Mouse (Mus musculus) thymus, postnatal 4 days (tissue): ENCODE data around the gene Gna11.

Source experiments
- DNase-seq: peaks from one replicate; pipeline ENCODE4 v3.0.0; 2021

Gna11 gene

DNA sequence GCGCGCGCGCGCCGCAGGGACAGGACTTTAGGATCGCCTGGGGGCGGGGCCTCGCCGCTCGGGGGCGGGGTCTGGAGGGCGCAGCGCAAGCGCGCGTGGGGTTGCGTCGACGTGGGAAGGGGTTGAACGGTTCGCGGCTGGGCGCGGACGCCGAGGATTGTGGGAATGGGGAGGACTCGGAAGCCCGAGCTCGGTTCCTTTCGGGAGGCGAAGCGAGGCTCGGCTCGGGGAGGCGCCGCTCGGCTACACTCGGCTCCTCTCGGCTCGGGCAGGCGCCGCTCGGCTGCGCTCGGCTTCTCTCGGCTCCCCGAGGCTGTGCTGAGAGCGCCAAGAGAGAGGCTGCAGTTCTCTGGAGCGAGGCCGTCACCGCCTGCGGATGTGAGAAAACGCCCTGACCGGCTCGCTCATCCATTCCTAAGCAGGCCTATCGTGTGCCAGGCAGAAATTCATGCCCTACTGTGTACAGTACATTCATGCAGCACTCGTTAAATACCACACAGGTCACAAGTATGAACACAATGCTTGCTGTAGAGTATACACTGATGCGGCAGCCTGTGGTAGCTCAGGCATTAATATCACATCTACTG is at the start of gene Gna11:
TSS of gene Gna11 (minus strand) at position 30 of the 587 bp plus-strand sequence.
- DNase-seq, result peak; percentile 100

DNA sequence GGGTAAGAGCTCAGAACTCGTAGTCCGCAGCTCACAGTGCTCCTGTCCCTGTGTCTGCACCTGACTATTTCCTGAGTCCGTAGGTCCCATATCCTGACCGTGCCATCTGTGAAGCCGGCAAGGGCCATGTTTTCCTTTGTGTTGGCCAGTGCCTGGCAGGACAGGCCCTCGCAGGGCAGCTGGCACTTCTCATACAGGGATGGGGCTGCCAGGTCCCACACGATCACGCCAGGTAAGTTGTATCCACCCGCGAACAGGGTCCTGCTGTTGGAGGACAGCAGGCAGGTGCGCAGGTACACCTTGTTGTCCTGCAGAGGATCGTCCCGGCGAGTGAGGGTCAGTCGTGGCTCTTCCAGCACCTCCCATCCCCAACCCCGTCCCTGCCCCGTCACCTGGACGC is 48.9 kb upstream of the Gna11 start:
- no peak for DNase-seq

DNA sequence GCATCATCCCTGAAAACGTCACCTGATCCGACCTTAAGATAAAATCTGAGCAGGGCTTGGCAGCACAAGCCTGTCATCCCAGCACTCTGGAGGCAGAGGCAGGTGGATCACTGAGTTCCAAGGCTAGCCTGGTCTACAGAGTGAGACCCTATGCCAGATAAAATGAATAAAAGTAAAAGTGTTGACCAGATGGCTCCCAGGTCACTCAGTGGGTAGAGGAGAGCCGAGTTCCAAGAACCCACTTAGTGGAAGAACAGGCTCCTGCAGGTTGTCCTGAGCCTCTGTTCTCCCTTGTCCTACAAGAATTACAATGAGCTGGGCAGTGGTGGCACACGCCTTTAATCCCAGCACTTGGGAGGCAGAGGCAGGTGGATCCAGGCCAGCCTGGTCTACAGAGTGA is 48.2 kb upstream of the Gna11 start:
- no peak for DNase-seq

DNA sequence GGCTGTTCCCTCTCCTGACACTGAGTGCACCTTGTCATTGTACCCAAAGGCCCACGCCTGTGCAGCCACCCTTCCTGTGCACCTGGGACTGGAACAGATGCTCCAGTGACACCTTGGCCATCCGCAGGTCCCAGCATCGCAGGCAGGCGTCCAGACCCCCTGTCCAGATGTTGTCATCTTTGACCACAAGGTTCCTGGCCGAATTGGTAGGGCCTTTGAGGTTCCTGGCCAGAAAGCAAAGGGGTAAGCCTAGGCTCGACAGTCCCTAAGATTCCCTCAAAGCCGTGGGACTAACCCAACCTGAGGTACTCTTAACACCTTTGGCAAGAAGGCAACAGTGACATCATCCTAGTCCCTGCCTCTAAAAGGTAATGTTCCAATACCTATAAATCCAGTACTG is 47.6 kb upstream of the Gna11 start:
- DNase-seq, result no peak

DNA sequence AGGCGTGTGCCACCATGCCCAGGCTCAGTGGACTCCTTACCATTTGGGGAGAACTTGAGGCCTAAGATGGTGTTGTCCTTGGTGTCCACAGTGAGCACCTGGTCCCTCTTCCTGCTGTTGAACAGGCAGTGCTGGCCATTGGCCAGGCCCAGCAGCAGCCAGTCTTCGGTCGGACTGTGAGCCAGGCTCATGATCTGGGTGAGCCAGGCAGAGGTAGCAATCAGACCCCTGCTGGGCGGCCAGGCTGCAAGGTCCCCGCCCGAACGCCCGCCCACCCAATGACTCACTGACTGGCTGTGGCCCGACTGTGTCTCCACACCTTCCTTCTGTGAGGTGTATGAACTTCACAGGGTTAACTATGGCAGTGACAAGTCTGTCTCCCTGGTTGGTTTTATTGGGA is 46.9 kb upstream of the Gna11 start:
- no peak for DNase-seq

DNA sequence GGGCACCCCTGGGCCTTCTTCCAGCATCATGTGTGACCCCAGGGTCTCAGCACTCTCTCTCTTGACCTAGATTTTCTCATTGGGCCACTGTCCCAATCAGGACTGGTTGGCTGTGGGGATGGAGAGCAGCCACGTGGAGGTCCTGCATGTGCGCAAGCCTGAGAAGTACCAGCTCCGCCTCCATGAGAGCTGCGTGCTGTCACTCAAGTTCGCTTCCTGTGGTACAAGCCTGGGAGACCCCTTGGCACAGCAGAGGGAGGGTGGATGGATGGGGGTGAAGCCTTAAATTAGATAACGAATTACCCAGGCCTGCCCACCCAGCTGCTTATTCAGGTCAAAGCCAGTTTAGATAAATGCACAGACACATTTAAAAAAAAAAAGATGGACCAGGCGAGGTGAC is 43.7 kb upstream of the Gna11 start:
- DNase-seq, result no peak

DNA sequence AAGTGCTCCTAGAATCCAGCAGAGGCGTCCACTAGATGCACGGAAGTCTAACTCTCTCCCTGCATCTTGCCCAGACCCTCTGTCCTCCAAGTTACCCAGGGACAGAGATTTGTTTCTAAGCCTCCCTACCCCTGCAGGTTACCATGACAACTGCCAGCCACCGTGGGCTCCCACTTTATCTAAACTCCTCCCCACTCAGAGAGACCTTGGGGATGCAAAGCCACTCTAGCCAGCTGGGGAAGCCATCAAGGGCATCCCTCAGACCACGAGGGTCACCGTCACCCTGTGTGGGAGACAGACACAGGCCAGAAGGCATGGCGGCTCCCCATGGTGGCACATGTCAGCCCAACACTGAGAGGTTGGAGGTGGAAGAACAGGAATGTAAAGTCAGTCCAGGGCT is 38.4 kb upstream of the Gna11 start:
- no peak for DNase-seq

DNA sequence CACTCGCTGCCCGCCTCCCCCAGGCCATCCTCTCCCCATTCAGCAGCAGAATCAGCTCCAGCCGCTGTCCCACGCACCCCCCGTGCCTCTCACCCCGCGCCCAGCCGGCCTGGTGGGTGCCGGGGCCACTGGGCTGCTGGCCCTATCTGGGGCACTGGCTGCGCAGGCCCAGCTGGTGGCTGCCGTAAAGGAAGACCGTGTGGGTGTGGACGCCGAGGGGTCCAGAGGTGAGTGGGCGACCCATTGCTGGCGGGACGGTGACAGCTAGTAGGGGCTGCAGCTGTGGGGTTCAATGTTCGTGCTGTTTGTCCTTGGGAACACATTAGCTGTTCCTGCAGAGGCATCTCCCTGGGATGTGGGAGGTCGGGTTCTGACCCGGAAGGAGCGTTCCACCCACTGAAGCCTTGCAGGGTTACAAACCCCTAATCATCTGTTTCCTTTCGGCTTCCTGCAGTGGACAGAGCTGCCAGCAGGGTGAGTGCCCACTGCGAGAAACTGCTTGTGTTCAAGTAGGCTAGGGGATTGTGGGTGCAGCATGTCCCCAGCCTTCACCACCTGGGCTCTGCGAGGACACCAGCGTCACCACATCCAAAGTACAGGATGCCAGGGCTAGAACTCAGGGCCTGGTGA is 35.6 kb upstream of the Gna11 start:
- DNase-seq, result peak; percentile 41

DNA sequence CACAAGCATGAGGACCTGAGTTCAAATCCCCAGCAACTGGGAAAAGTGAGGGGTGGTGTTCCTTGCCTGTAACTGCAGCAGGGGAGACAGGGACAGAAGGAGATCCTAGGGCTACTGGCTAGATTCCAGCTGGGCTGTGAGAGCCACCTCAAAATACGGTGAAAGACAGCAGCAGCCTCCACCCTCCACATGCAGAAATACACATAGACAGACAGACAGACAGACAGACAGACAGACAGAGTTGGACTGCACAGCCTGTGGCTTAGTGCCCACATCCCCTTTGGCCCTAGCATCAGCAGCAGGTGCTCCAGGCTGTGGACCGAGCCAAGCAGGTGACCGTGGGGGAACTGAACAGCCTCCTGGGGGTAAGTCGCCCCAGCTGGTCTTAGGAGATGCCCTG is 35.0 kb upstream of the Gna11 start:
- no peak for DNase-seq

DNA sequence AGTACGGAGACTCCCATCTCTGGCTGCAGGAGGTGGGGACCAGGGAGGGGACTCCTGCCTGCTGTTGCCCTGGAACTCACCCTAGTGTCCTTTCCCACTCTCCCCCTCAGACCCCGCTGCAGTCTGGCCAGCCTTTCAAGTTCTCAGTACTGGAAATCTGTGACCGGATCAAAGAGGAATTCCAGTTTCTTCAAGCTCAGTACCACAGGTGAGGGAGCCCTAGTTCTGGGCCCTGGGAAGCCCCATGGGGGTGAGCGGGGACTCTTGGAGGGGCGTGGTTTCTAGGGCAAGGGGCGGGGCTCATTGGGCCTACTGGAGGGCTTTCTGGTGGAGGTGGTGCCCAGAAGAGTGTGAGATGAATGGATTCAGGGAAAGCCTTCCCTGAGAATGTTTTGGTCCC is 30.7 kb upstream of the Gna11 start:
- peak; percentile 68 for DNase-seq

DNA sequence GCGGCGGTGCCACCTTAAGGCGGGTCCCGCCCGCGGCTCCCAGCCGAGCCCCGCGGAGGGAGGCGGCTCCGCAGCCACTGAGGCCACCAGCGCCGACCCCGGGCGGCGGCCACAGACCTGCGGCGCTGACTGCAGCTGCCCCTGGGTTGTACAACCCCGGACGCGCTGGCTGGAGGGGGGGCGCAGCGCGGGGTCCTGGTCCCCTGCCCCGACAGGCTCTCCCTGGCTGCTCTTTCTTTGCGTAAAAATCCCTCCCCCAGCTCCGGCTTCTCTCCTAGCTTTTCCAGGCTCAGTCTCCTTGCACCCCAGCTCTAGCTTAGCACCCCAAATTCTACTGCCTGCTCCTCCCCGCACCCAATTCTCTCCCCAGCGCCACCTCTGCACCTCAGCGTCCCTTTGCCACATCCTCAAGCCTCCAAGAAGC is 30.2 kb upstream of the Gna11 start:
- peak; percentile 67 for DNase-seq

DNA sequence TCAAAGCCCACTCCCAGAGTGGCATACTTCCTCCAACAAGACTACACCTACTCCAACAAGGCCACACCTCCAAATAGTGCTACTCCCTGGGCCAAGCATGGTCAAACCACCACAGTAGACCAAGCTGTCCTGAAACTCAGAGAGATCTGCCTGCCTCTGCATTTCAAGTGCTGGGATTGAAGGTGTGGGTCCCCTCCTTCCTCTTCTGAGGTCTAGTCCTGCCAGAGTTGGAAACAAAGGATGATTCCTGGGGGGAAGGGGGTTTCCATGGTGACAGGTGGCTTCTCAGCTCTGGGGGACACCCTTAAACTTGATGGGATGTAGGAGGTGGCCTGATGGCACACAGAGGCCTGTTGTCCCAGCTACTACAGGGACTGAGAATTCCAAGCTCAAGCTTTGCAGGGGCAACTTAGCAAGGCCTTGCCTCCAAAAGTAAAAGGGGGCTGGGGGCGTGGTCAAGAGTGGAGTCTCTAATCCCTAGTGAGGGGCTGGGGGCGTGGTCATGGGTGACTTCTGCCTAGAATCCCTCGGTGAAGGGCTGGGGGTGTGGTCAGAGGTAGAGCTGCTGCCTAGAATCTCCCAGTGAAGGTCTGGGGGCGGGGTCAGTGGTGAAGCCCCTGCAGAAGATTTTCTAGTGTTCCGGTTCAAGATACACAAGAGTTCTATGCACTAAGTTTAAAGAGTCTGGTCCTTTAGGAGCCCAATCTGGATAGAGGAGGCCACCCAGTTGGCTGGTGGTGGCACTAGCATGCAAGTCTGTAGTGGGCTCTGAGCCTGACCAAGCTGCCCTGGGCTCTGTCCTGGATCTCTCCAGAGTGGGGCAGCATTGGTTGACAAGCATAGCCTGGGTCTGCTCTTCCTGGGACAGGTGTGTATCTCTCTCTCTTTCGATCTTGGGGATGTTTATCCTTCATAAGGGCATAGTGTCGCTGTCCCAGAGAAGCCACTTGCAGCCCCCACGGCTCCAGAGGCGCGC is 29.4 kb upstream of the Gna11 start, which contains the start of gene Tle2:
TSS of gene Tle2 (plus strand) at position 481 of the 976 bp plus-strand sequence.
- DNase-seq, result peak; percentile 61

DNA sequence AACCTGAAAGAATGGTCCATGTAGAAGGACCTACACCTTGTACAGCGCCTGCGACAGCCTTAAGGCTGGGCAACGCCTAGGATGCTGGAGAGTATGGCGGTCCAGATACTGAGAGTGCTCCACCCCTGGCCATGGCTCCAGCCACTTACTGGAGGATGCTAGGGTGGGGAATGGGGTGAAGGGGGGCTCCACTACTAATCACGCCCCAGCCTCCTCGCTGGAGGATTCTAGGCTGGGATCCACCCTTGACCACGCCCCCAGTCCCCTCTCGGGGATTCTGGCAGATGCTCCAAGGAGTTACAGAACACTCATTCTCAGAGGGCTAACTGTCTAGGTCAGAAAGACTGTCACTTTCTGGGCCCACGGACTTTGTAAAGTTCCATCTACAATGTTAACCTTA is 28.0 kb upstream of the Gna11 start:
- DNase-seq, result peak; percentile 45

DNA sequence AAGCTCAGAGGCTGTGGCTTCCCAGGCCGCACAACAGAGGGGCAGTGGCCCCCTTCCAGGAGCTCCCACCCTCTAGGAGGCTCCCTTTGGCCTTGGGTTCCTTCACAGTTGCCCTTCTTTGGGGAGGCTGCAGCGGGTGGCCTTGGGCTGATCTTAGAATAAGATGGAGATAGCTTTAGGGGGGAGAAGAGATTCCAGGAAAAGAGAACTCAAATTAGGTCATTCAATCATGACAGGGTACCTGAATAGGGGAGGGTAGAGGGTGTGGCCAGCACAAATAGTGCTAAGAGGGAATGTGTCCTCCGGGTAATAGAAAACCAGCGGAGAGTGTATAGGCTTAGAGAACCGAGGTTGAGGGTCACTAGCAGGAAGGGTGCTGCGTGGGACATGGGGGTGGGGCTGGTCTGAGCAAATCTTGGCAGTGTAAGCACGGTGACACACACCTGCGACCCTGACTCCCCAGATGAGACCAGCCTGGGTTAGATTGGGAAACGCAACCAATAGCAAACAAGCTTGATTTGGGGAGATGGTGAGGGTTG is 27.2 kb upstream of the Gna11 start:
- peak; percentile 36 for DNase-seq

DNA sequence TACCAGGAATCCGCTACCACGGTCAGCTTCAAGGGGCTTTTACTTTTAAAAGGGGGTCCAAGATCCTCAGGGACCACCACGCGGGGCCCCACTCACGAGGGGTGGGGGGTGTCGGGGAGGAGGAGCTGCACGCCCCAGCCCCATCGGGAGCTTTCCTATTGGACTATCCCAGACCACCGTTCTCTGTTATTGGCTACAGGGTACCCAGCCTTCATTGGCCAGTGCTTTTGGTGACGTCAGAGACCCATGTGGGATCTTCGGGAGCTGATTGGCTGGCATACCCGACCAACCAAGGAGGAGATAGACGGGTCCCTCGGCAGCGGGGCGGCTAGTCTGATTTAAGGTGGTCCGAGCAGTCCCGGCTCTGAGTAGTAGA is 26.5 kb upstream of the Gna11 start:
- peak; percentile 94 for DNase-seq

DNA sequence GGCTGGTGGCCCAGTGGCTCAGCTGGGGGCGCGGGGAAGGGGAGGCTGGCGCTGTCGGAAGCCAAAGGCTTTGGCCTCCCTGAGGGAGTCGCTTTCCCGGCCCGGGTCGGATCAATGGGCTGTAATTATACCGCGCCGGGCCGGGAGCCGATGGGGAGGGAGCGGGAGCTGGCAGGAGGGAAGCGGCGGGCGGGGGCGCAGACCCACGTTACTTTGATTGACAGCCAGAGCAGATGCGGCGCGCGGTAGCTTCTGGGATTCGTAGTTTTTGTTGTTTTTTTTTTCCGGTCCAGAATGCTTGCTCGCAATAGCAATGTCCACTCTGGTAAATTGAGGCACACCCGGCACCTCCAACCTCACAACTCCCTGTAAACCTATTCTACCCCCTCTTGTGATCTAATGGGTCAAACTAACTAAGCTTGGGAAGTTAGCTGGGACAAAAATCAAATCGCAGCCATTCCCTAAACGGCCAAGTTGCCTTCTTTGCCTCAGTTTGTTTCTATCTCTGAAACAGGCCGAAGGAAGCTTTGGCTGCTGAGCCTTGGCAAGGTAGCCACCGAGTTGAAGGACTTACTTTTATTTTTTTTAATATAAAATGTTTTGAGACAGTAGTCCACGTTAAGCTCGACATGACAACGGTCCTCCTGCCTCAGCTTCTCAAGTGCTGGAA is 26.0 kb upstream of the Gna11 start:
- peak; percentile 89 for DNase-seq

DNA sequence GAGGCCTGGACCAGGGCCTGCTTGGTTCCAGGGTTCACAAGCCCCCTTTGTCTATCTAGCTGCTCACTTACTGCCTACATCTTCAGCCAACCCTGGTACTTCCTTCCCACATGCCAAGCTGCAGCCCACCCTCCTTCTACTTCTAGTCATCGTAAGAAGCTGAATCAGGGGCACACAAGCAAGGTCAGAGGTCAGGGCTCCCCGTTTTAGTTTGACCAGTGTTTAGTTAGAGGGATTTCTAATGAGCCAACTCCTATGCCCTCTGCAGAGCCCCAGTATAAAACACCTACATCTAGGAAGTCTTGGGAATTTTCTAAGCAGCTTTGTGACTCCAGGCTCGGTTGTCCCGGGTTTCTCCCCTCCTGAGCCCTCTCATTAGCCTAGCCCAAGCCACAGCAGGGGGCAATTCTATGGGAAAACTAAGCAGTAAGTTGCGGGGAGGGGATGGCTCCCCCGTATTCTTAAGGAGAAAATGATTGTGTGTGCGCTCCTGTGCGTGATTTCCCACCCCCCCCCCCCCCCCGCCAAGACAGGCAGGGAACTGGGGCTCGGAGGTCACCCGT is 25.3 kb upstream of the Gna11 start:
- peak; percentile 23 for DNase-seq

DNA sequence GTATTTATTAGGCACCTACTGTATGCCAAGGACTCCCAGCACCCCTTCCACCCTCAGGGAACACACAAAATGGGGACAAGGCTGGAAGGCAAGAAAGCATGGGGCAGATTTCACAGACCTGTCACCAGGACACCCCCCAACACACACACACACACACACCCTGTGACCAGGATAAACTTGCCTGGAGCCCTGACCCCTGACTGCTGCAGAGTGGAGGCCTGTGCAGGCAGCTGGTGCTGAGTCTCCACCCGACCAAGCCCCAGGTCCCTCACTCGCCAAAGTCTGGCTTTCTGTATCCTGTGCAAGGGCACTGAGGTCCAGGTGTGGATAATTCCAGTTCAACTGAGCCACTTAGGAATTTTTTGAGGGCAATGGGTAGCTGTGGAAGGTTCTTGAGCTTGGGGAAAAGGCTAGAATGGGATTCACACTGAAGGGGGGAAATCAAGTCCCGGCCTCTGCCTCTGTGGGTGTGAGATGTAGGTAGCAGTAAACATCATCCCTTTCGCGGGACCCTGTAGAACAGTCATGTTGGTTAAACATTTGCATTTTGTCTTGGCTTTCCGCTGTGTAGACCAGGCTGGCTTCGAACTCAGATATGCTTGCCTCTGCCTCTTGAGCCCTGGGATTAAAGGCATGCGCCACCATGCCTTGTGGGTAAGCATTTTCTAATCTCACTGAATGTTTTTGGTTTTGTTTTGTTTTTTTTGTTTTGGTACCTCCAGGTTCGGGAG is 24.7 kb upstream of the Gna11 start:
- DNase-seq, result peak; percentile 25

DNA sequence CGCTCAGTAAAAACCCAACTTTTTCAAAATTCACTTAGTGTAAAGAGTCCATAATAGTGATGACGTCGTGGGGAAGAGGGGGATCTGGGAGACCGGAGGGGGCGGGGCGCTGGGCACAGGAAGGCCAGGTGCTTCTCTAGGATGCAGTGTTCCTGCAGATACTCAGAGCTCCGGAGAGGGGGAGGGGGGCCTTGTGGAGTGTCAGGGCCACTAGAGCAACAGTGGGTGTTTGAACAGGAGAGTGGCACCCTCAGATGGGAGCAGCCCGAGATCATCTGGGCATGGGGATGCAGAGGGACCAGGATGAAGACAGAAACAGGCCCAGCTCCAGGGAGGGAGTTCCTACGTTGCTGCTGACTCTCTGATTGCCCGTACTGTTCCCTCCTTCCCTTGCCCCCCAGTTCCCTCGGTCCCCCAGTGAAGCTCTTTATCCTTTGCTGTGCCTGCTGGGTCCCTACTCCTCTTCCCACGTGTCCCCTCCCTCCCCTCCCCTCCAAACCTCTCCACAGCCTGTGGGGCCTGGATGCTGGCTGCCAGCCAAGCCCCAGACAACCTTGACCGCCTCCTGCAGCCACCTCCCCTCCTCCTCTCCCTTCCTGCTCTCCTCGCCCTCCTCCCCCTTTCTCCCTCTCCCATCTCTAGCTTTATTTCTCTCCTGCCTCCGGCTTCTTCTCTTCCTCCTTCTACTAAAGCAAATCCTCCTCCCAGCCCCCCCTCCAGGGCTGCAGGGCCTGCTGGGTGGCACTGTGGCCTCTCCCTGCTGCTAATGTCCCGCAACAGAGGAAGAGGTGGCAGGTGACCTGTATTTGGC is 23.6 kb upstream of the Gna11 start:
- DNase-seq, result peak; percentile 63

DNA sequence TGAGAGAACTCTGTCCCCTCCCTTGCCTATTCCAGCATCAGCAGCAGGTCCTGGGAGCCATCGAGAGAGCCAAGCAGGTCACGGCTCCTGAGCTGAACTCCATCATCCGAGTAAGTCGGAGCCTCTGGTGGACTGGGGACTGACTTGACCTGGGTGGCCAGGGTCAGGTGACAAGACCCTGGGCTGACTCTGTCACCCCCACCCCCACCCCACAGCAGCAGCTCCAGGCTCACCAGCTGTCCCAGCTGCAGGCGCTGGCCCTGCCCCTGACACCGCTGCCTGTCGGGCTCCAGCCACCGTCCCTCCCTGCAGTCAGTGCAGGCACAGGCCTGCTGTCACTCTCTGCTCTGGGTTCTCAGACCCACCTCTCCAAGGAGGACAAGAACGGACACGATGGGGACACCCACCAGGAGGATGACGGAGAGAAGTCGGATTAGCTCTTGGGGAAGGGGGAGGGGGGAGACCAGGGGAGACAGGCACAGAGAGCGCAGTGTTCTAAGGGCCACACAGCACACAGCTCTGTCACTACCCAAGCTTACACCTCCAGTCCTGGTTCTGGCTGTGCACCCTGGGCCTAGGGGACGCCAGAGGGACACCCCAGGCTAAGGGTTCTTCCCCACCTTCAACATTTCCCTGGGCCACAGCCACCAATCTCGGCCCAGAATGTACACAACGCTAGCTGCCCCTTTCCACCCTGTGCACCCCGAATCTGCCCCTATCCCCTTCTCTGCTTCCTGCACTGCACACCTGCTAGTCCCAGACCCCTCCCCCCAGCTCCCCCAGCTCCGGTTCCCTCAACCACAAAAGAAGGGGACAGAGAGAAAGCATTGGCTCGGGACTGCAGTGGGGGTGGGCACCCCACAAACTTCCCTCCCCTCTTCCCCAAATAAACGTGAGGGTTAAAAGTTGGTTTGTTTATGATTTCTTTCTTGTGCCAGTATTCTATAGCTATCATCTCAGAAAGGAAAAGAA is 20.6 kb upstream of the Gna11 start:
- peak; percentile 83 for DNase-seq
